Mouse (Mus musculus) thymus, postnatal 36 days (tissue): Measurements from ENCODE around the gene Aldh16a1.
"Not testable (repeated sequence)": the region's sequence is repeated elsewhere in the genome, so short reads cannot be mapped to it uniquely, and the experiment has no call there.

ENCODE experiments used
- DNase-seq, 2 experiments: peaks; one replicate each; pipeline ENCODE4 v3.0.0; 2022; ENCODE audit warnings: mixed read lengths in 2 of 2

Aldh16a1 gene

GRCm38 (mm10) chr7:45131850-45132249 is 22.5 kb downstream of the Aldh16a1 start:
- DNase-seq = no peak

DNA sequence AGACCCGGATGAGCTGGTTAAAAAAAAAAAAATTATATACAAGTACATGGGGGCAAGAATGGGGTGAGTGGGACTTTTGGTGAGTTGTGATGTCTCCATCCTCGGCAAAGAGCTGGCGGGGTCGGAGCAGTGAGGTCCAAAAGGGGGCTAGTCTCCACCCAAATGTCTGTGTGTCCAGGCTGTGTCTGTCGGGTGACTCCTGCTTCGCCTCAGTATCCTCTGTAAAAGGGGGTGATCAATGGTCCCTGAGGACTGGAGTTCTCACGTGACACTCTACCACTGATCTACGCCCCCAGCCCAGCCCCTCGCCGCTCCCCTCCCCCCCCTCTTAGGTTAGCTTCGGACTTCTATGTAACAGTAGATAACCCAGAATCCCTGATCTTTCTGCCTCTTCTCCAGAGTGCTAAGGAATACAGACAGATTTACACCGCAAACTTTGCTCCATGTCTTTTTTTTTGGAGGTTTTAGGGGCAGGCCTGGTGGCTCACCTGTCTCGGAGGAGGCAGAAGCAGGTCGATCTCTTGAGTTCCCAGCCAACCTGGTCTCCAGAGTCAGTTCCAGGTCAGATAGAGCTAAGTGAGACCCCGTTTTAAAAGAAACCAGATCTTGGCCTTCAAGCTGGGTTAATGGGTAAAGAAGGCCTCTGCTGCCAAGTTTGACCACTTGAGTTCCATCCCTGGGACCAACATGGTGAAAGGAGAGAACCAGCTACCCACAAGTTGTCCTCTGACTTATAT is 24.4 kb downstream of the Aldh16a1 start:
- peak in 1 of 2 experiments; percentile 27 for DNase-seq

GRCm38 (mm10) chr7:45129318-45129717 is 25.1 kb downstream of the Aldh16a1 start:
- no peak for DNase-seq

DNA sequence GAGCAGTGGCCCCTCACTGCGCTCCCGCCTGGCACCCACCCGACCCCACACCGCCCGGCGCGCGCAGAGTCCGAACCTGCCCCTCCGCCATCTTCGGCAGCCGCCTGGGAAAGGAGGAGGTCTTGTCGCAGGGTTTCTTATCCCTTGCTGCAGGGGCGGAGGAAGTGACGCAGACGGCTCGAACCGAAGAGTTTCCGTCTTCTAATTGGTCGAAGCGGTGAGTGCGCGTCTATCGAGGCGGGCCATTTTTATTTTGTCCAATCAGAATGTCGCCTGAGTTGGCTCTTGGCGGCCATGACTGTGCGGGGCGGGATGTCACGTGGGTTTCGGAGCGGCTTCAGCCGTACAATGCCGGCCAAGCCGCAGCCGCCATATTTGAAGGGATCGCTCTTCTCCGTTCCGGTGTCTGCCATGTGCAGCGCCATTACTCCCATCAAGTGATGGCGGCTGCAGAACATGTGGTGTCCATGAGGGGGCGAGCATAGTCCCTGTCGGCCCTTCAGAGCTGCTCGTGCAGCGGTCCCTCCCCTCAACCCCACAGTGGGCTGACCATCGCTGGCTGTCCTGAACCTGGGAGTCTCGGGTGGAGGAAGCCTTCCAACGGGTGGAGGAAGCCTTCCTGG is 25.6 kb downstream of the Aldh16a1 start, which contains the start of gene Rpl13a:
Gene Rpl13a, minus strand, starts transcription at position 138 of the 623 bp plus-strand sequence.
- peak; percentile 95 to 98 for DNase-seq

- no peak for DNase-seq
These were observed 26.6 kb downstream of the Aldh16a1 start for GRCm38 (mm10) chr7:45127700-45128224.

DNA sequence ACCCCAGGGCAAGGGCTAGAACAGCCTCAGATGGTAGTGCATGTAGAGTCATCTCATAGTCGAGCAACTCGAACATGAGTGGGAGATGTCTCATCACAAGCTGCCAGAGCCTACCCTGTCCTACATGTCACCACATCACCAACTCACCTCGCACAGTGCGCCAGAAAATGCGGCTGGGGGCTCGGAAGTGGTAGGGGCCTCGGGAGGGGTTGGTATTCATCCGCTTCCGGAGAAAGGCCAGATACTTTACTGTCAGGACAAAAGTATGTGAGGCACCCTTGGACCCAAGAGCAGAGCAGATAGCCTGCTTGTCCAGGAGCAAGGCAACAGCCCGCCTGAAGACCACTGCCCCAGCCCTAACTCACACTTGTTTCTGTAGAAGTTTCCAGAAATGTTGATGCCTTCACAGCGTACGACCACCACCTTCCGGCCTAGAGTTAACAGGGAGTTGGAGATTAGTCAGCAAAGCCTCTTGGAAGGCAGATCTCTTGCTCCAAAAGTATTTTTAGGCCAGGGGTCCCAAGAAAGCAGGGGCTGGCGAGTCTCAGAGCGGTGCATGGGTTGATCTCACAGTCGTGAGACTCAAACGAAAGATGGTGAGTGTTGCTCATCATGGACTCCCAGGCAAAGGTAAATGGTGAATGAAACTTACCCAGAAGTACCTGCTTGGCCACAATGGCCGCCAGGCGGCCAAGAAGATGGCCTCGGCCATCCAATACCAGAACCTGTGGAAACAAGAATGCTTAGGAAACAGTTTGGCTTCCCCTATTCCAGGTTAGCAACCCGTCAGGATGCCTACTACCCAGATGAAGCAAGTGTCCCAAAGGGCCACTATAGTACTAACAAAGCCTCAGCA is 27.3 kb downstream of the Aldh16a1 start:
- peak in 1 of 2 experiments; percentile 34 for DNase-seq

DNA sequence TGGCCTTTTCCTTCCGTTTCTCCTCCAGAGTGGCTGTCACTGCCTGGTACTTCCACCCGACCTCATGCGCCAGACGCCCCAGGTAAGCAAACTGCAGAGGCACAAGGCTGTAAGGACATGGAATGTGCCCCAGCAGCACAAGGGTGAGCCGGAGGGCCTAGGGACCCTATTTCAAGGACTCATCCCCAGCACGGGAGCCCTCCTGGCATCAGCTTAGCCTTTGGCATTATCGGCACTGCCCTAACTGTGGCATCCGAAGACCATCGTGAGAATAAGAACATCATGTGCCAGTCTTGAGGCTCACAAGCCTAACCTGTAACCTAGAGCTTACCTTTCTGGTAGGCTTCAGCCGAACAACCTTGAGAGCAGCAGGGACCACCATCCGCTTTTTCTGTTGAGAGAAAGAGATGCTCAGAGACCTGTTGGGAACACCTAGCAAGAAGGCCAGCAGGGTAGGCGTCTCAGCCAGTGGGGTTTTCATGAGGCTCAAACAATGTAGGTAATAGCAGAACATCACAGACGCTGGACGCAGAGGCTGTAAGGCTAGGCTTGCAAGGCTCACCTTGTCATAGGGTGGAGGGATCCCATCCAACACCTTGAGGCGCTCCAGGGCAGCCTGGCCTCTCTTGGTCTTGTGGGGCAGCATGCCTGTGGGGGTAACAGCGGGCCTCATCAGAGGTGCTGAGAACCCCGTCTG is 28.1 kb downstream of the Aldh16a1 start:
- DNase-seq = peak in 1 of 2 experiments; percentile 30

GRCm38 (mm10) chr7:45125649-45126048 is 28.7 kb downstream of the Aldh16a1 start:
- DNase-seq = not testable (repeated sequence)

GRCm38 (mm10) chr7:45125144-45125600 is 29.2 kb downstream of the Aldh16a1 start:
- DNase-seq = no peak

DNA sequence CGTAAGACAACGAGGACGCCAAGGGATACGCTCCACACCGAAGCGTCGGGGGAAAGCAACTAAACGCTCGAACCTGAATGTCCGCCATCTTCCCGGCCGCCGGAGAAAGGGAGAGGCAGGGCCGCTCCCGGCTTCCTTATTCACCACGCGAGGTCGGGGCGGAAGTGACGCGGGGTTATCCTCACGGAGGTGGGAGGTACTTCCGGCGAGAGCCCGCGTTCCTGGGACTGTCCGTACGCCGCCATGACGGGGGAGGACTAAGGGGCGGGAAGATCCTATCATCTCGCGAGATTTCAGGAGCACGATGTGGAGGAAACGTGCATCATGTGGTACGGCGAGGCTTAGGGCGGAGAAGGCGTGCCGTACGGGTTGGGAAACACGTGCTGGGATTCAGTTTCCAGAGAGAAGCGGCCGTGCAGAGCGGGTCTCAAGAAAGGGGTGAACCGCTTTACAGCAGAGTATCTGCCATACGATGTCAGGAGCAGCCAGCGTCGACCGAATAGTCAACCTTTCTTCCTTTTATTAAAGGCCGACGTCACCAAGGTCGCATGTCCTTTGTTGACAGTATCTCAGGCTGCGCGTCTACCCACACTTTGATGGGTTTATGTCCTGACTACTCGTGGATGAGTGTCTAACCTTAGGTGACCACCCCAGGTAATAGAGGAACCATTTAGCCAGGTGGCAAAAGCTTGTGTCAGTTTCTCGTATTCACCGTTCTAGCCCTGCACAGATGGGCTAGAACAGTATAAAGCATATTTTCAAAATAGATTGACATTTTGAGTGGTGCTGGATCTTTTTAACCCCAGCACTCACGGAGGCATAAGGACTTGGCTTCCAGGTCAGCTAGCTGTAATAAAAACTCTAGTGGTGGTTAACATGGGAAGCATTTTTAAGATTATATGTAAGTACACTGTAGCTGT is 29.9 kb downstream of the Aldh16a1 start, which contains the start of gene Rps11:
Gene Rps11, minus strand, starts transcription at position 216 of the 920 bp plus-strand sequence.
- peak; percentile 96 to 99 for DNase-seq

DNA sequence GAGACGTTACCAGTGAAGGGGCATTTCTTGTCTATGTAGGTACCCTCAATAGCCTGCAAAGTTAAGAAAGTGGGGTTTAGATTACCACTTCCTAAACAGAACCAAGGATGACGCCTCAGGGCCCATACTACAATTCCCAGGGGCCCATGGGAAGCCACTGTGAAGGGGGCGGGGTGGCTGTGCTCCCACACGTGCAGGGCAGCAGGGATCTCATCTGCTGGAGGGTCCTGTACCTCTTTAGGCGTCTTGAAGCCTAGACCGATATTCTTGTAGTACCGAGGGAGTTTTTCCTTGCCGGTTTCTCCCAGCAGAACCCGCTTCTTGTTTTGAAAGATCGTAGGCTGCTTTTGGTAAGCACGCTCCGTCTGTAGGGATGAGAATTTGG is 31.2 kb downstream of the Aldh16a1 start:
- peak in 1 of 2 experiments; percentile 59 for DNase-seq

GRCm38 (mm10) chr7:45122561-45123185 is 31.7 kb downstream of the Aldh16a1 start:
- DNase-seq = no peak

DNA sequence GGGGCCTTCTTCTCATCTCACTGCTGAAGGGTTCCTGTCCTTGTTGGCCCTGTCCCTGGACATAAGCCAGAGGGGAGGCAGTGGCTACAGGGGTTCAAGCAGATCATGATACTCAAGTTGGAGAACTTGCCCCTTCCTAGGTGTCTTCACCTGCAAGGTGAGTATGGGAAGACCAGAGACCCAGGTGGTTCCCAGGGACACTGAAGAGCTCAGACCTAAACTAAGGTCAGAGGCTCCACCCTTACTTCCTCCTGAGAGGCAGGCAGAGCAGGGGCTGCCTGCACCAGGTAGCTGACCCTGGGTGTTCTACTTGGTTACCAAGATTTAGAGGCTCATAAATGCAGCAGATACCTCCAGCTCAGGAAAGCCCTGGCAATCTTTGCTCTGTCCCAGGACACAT is 32.4 kb downstream of the Aldh16a1 start:
- DNase-seq = no peak

- peak; percentile 85 to 92 for DNase-seq
These were observed 33.0 kb downstream of the Aldh16a1 start for GRCm38 (mm10) chr7:45121404-45121803.

GRCm38 (mm10) chr7:45119780-45120709 is 34.3 kb downstream of the Aldh16a1 start:
- no peak for DNase-seq

DNA sequence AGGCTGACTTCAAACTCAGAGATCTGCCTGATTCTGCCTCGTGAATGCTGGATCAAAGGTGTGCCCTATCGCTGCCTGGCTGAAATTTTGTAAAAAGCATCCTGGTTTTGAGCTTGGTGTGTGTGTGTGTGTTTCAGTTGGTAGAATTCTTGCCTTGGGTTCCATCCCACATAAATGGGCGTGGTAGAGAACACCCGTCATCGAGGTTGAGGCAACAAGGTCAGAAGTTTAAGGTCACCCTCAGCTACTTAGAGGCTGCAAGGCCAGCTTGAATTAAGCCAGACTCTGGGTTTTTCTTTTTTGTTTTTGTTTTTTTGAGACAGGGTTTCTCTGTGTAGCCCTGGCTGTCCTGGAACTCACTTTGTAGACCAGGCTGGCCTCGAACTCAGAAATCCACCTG is 36.0 kb downstream of the Aldh16a1 start:
- DNase-seq = no peak

- DNase-seq = no peak
These were observed 36.8 kb downstream of the Aldh16a1 start for GRCm38 (mm10) chr7:45117566-45117965.

GRCm38 (mm10) chr7:45113476-45113875 is 40.9 kb downstream of the Aldh16a1 start:
- no peak for DNase-seq

- DNase-seq = no peak
These were observed 41.9 kb downstream of the Aldh16a1 start for GRCm38 (mm10) chr7:45112529-45112928.
